Mouse (Mus musculus) lung, adult 2 months (tissue): ENCODE results near the gene Tspan32.

Source experiments
- CTCF ChIP-seq: fragments of 200-500 bp; IDR thresholded peaks from 2 replicates; pipeline ENCODE4 v1.5.1; 2011; ENCODE audit warnings: mild to moderate bottlenecking, low read length, control low read depth; ENCODE audit not compliant: insufficient read depth
- POLR2A ChIP-seq: fragments of 200-500 bp; IDR thresholded peaks from 2 replicates; pipeline ENCODE4 v1.6.1; 2011; ENCODE audit warnings: low read depth, mild to moderate bottlenecking, control low read depth, low read length, borderline replicate concordance; ENCODE audit errors: extremely low read depth

DNA sequence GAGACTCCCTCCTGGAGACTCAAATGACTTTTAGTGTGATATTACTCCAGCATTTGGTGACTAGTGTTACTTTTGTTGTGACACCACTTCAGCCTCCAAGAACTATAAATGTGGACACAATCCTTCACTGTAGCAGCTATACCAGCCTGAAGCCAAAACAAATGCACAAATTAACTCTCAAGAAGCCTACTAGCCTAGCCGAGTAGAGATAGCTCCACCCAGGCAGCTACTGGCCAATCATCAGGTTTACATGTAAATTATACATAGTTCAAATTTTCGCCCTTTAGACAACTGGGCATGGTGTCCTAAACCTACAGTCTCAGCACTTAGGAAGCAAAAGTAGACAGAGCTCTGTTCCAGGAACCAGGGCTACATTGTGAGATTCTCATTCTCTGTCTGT, 46.5 kb downstream of the Tspan32 start:
- no peak for TF ChIP-seq POLR2A
- TF ChIP-seq CTCF: no peak
